Mouse (Mus musculus) Patski (cell line): ENCODE measurements at regions not wholly inside any gene's neighbourhood (a gene's known extent, or its start where the extent isn't known, plus 50 kb on each side); places are given as distances from the start of the nearest gene placed in this dataset.

Source experiments
- ATAC-seq: fragments of 100-300 bp; one replicate; pipeline ENCODE4 v1.8.0; 2021
- CTCF ChIA-PET: fragments of 350-600 bp; sonication (Branson Sonifier 250); formaldehyde crosslinking; loops from one replicate; lab custom pipeline; 2022; ENCODE audit warnings: inconsistent platforms; lab: Charles Lee
- POLR2A ChIA-PET: fragments of 350-600 bp; sonication (Branson Sonifier 250); formaldehyde crosslinking; loops from one replicate; lab custom pipeline; 2022; ENCODE audit warnings: antibody characterized with exemption, inconsistent platforms; lab: Charles Lee
- DNase-seq: peaks from one replicate; pipeline ENCODE4 v3.0.0-alpha.2; 2011; ENCODE audit warnings: low read depth, low spot score
- H3K27me3 ChIP-seq: fragments of 371-371 bp; one replicate; pipeline ENCODE4 v1.5.1; 2021
- CTCF ChIP-seq: fragments of 100-300 bp; IDR thresholded peaks from one replicate; pipeline ENCODE4 v1.5.1; 2021
- in situ Hi-C: fragments of 300-500 bp; cut with MboI; formaldehyde crosslinking; loops from 3 replicates; pipeline ENCODE4 v1.11.1; 2018; ENCODE audit warnings: low pct_unique_long_range_greater_than_20kb, mixed read lengths

GRCm38 (mm10) chr17:48646626-48647195 is 192.0 kb downstream of the Unc5cl start:
- CTCF ChIA-PET = no interaction called here
- in situ Hi-C loops = no loop called here

GRCm38 (mm10) chr17:48647431-48647830 is 192.7 kb downstream of the Unc5cl start:
- ChIA-PET POLR2A (no interaction called here), CTCF (no interaction called here)
- ATAC-seq = no peak
- DNase-seq = no peak
- in situ Hi-C loops = no loop called here
- TF ChIP-seq CTCF = no peak
- no peaks in the 10 kb centered on the region for H3K27me3 ChIP-seq

More at GRCm38 (mm10) chr17:48646626-48647195, 192.0 kb downstream of the Unc5cl start:
- ATAC-seq (no peak), DNase-seq (no peak)
- no peaks in the 10 kb centered on the region for H3K27me3 ChIP-seq
- POLR2A ChIA-PET = no interaction called here
- no peak for TF ChIP-seq CTCF

GRCm38 (mm10) chr17:48650556-48650955 is 195.9 kb downstream of the Unc5cl start:
- POLR2A ChIA-PET = no interaction called here
- TF ChIP-seq CTCF = no peak
- in situ Hi-C loops = no loop called here
- no peak for ATAC-seq
- DNase-seq = no peak
- CTCF ChIA-PET = no interaction called here
- no peaks in the 10 kb centered on the region for H3K27me3 ChIP-seq

GRCm38 (mm10) chr17:48672749-48673148 is 218.0 kb downstream of the Unc5cl start:
- in situ Hi-C loops = no loop called here
- CTCF ChIA-PET = no interaction called here
- DNase-seq (no peak), ATAC-seq (no peak)
- H3K27me3 ChIP-seq = peaks cover 2% of the 10 kb centered on the region
- POLR2A ChIA-PET = no interaction called here
- TF ChIP-seq CTCF = no peak

- no peak for DNase-seq
- H3K27me3 ChIP-seq = peaks cover 5% of the 10 kb centered on the region
- no peak for TF ChIP-seq CTCF
- ChIA-PET CTCF (interaction anchor here (1.3 kb wide), 1 partner anchor 12 kb away, joined by 3 read pairs; no protein-coding TSS in a partner anchor), POLR2A (interaction anchor here (0.6 kb wide), 1 partner anchor 608 kb away, joined by 3 read pairs; no protein-coding TSS in a partner anchor)
- ATAC-seq = no peak
- in situ Hi-C loops = no loop called here
Observed at GRCm38 (mm10) chr17:48678216-48678832, 223.6 kb downstream of the Unc5cl start.

GRCm38 (mm10) chr17:48680331-48680730 is 225.6 kb downstream of the Unc5cl start:
- no peak for TF ChIP-seq CTCF
- POLR2A ChIA-PET = no interaction called here
- CTCF ChIA-PET = no interaction called here
- peaks cover 5% of the 10 kb centered on the region for H3K27me3 ChIP-seq
- DNase-seq = no peak
- no peak for ATAC-seq
- in situ Hi-C loops = no loop called here

GRCm38 (mm10) chr17:48688944-48689343 is 234.2 kb downstream of the Unc5cl start:
- DNase-seq = no peak
- TF ChIP-seq CTCF = no peak
- in situ Hi-C loops = no loop called here
- no peaks in the 10 kb centered on the region for H3K27me3 ChIP-seq
- ChIA-PET CTCF (no interaction called here), POLR2A (no interaction called here)
- no peak for ATAC-seq

- no peak for TF ChIP-seq CTCF
- in situ Hi-C loops = no loop called here
- ChIA-PET CTCF (no interaction called here), POLR2A (no interaction called here)
- H3K27me3 ChIP-seq = no peaks in the 10 kb centered on the region
- ATAC-seq = no peak
- no peak for DNase-seq
Observed at GRCm38 (mm10) chr17:48698456-48698855, 233.7 kb upstream of the Lrfn2 start.

- POLR2A ChIA-PET = no interaction called here
- DNase-seq (no peak), ATAC-seq (no peak)
- in situ Hi-C loops = no loop called here
- H3K27me3 ChIP-seq = no peaks in the 10 kb centered on the region
- CTCF ChIA-PET = no interaction called here
- no peak for TF ChIP-seq CTCF
Observed at GRCm38 (mm10) chr17:48700591-48700990, 231.6 kb upstream of the Lrfn2 start.

- TF ChIP-seq CTCF = no peak
- in situ Hi-C loops = no loop called here
- no peak for DNase-seq
- ChIA-PET POLR2A (no interaction called here), CTCF (no interaction called here)
- no peak for ATAC-seq
- peaks cover 6% of the 10 kb centered on the region for H3K27me3 ChIP-seq
Observed at GRCm38 (mm10) chr17:48720506-48720905, 211.7 kb upstream of the Lrfn2 start.

- DNase-seq (no peak), ATAC-seq (no peak)
- in situ Hi-C loops = no loop called here
- TF ChIP-seq CTCF = no peak
- POLR2A ChIA-PET = no interaction called here
- peaks cover 6% of the 10 kb centered on the region for H3K27me3 ChIP-seq
- CTCF ChIA-PET = no interaction called here
Observed at GRCm38 (mm10) chr17:48723286-48723685, 208.9 kb upstream of the Lrfn2 start.
